Mouse (Mus musculus) gastrocnemius, postnatal 14 days (tissue): Measurements from ENCODE around the gene Crispld2. TPM values are rescaled to one million over a fixed set of nuclear protein-coding genes. Genes with fewer than 3 reads are reported as not detected.
A peak's percentile ranks its signal among the peaks of the same experiment; 100 is the strongest.

Source experiments
- DNase-seq: peaks from one replicate; pipeline ENCODE4 v3.0.0; 2021; ENCODE audit warnings: mixed read lengths
- intact Hi-C: fragments of 180-260 bp; cut with DNase I; formaldehyde crosslinking; loops from one replicate; pipeline ENCODE4 v1.15.1; 2025; ENCODE audit warnings: low total_unique reads
- total RNA-seq, 2 experiments: library from RNA; stranded (reverse); gene quantifications; 2 replicates each; pipeline ENCODE4 v1.2.3; 2021

Crispld2 gene
- total RNA-seq, 2 experiments from 2014 or later: 5.7 to 5.9 TPM

- intact Hi-C loops: loop anchor here (5.0 kb wide), 1 partner anchor 78 kb away; no protein-coding TSS in a partner anchor
- no peak for DNase-seq
These were observed 1.9 kb downstream of the Crispld2 start for GRCm38 (mm10) chr8:119994114-119994513.

- intact Hi-C loops: loop anchor here (5.0 kb wide), 1 partner anchor 78 kb away; no protein-coding TSS in a partner anchor
- DNase-seq: no peak
These were observed 2.3 kb downstream of the Crispld2 start for GRCm38 (mm10) chr8:119994556-119994955.

GRCm38 (mm10) chr8:119997266-119997665 lies 5.0 kb downstream of the Crispld2 start:
- no peak for DNase-seq
- intact Hi-C loops: no loop called here

- peak; percentile 53 for DNase-seq
- intact Hi-C loops: loop anchor here (5.0 kb wide), 1 partner anchor 62 kb away; no protein-coding TSS in a partner anchor
These were observed 8.2 kb downstream of the Crispld2 start for GRCm38 (mm10) chr8:120000461-120000860.

- intact Hi-C loops: loop anchor here (5.0 kb wide), 1 partner anchor 61 kb away; no protein-coding TSS in a partner anchor
These were observed 9.5 kb downstream of the Crispld2 start for GRCm38 (mm10) chr8:120001712-120002111.

GRCm38 (mm10) chr8:120002348-120002747 lies 10.1 kb downstream of the Crispld2 start:
- DNase-seq: no peak
- intact Hi-C loops: loop anchor here (5.0 kb wide), 1 partner anchor 60 kb away; no protein-coding TSS in a partner anchor

More at GRCm38 (mm10) chr8:120001712-120002111, 9.5 kb downstream of the Crispld2 start:
- DNase-seq: no peak

- intact Hi-C loops: loop anchor here (5.0 kb wide), 1 partner anchor 58 kb away; no protein-coding TSS in a partner anchor
These were observed 12.0 kb downstream of the Crispld2 start for GRCm38 (mm10) chr8:120004154-120004702.

GRCm38 (mm10) chr8:120004705-120005381 lies 12.6 kb downstream of the Crispld2 start:
- intact Hi-C loops: loop anchor here (5.0 kb wide), 1 partner anchor 57 kb away; no protein-coding TSS in a partner anchor
- no peak for DNase-seq

More at GRCm38 (mm10) chr8:120004154-120004702, 12.0 kb downstream of the Crispld2 start:
- peak; percentile 67 for DNase-seq

GRCm38 (mm10) chr8:120006645-120007160 lies 14.5 kb downstream of the Crispld2 start:
- intact Hi-C loops: no loop called here
- no peak for DNase-seq

- DNase-seq: no peak
- intact Hi-C loops: no loop called here
These were observed 14.9 kb downstream of the Crispld2 start for GRCm38 (mm10) chr8:120007178-120007577.

- DNase-seq: no peak
- intact Hi-C loops: no loop called here
These were observed 17.0 kb downstream of the Crispld2 start for GRCm38 (mm10) chr8:120009284-120009683.

GRCm38 (mm10) chr8:120012491-120012890 lies 20.3 kb downstream of the Crispld2 start:
- intact Hi-C loops: no loop called here
- no peak for DNase-seq

- intact Hi-C loops: no loop called here
- DNase-seq: no peak
These were observed 20.7 kb downstream of the Crispld2 start for GRCm38 (mm10) chr8:120012927-120013326.

- no peak for DNase-seq
- intact Hi-C loops: no loop called here
These were observed 22.2 kb downstream of the Crispld2 start for GRCm38 (mm10) chr8:120014267-120015023.

- intact Hi-C loops: no loop called here
- no peak for DNase-seq
These were observed 23.7 kb downstream of the Crispld2 start for GRCm38 (mm10) chr8:120015916-120016315.

- DNase-seq: no peak
- intact Hi-C loops: no loop called here
These were observed 24.2 kb downstream of the Crispld2 start for GRCm38 (mm10) chr8:120016424-120016823.

- intact Hi-C loops: no loop called here
- DNase-seq: no peak
These were observed 25.1 kb downstream of the Crispld2 start for GRCm38 (mm10) chr8:120017349-120017748.

- intact Hi-C loops: no loop called here
- no peak for DNase-seq
These were observed 25.5 kb downstream of the Crispld2 start for GRCm38 (mm10) chr8:120017786-120018185.

GRCm38 (mm10) chr8:120018379-120018778 lies 26.1 kb downstream of the Crispld2 start:
- intact Hi-C loops: no loop called here
- DNase-seq: no peak

- no peak for DNase-seq
These were observed 27.1 kb downstream of the Crispld2 start for GRCm38 (mm10) chr8:120019297-120019696.

More at GRCm38 (mm10) chr8:120019297-120019696, 27.1 kb downstream of the Crispld2 start:
- intact Hi-C loops: no loop called here
